Mouse (Mus musculus) E14TG2a.4 (cell line): ENCODE results near the gene Cadps2.

Experiments used
- CTCF ChIP-seq: conservative IDR thresholded peaks from 2 replicates; pipeline ENCODE4 v1.5.1; 2014; ENCODE audit warnings: low read length
- NANOG ChIP-seq: IDR thresholded peaks from 2 replicates; pipeline ENCODE4 v1.6.1; 2014; ENCODE audit warnings: borderline replicate concordance, low read length, mixed read lengths

GRCm38 (mm10) chr6:23810087-23810486 is 29.1 kb downstream of the Cadps2 start:
- TF ChIP-seq CTCF = no peak
- no peak for TF ChIP-seq NANOG
